Mouse (Mus musculus): Measurements from ENCODE around the gene Ehd2. TPM values are rescaled to one million over a fixed set of nuclear protein-coding genes. Genes with fewer than 3 reads are reported as not detected.

Ehd2 gene
- polyA plus RNA-seq, 1 experiment = 9.7 TPM

- DNase-seq (ENCODE audit: low read depth) = no peak
- TF ChIP-seq POLR2A (IDR thresholded peaks at IDR 0.05; ENCODE audit: borderline replicate concordance, extremely low read depth, insufficient read depth, insufficient read length, poor library complexity, severe bottlenecking) (no peak), CTCF (IDR thresholded peaks at IDR 0.05; ENCODE audit: borderline replicate concordance, extremely low read depth, insufficient read depth, insufficient read length) (no peak)
Observed at GRCm38 (mm10) chr7:15944311-15944710, 23.1 kb downstream of the Ehd2 start.

- no peak for TF ChIP-seq CTCF (IDR thresholded peaks at IDR 0.05; ENCODE audit: borderline replicate concordance, extremely low read depth, insufficient read depth, insufficient read length)
- TF ChIP-seq POLR2A (IDR thresholded peaks at IDR 0.05; ENCODE audit: borderline replicate concordance, extremely low read depth, insufficient read depth, insufficient read length, poor library complexity, severe bottlenecking) = no peak
Observed at GRCm38 (mm10) chr7:15938621-15939020, 28.7 kb downstream of the Ehd2 start.

DNA sequence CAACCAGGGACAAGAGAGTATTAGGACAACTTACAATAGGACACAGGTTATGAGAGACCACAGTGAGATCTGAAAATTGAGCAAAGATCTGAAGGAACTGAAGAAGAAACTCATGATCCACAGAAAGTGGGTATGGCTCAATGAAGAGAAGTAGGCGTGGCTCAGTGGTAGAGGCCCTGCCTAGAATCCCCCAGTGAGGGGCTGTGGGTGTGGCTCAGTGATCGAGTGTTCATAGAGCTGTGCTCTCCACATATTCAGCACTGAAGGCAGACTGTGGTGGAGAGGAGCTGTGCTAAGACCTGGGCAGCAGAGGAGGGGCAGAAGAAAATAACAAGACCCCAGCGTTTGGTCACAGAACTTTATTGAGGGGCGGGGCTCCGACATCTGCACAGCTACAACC lies 29.9 kb downstream of the Ehd2 start:
- no peak for TF ChIP-seq POLR2A (IDR thresholded peaks at IDR 0.05; ENCODE audit: borderline replicate concordance, extremely low read depth, insufficient read depth, insufficient read length, poor library complexity, severe bottlenecking)
- TF ChIP-seq CTCF (IDR thresholded peaks at IDR 0.05; ENCODE audit: borderline replicate concordance, extremely low read depth, insufficient read depth, insufficient read length) = no peak
- DNase-seq (ENCODE audit: low read depth) = no peak

More at GRCm38 (mm10) chr7:15938621-15939020, 28.7 kb downstream of the Ehd2 start:
- DNase-seq (ENCODE audit: low read depth) = no peak

GRCm38 (mm10) chr7:15933437-15934359 lies 33.7 kb downstream of the Ehd2 start:
- TF ChIP-seq CTCF (IDR thresholded peaks at IDR 0.05; ENCODE audit: borderline replicate concordance, extremely low read depth, insufficient read depth, insufficient read length) (no peak), POLR2A (IDR thresholded peaks at IDR 0.05; ENCODE audit: borderline replicate concordance, extremely low read depth, insufficient read depth, insufficient read length, poor library complexity, severe bottlenecking) (no peak)
- no peak for DNase-seq (ENCODE audit: low read depth)

DNA sequence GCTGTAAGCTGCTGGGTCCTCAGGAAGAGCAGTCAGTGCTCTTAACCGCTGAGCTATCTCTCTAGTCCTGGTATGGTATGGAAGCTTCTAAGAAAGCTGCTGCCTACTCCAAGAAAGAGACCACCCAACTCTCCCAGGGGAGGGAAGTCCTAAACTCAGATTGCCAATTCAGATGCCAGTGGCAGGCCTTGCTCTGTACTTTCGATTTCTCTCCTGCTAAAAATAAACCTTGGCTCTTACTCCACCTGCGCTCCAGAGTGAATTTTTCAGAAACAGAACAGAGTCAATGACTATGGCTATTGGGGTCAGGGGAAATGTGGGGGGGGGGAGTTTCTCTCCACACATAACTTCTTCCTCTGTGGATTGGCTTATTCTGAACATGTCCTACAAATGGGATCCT lies 35.7 kb downstream of the Ehd2 start:
- no peak for DNase-seq (ENCODE audit: low read depth)
- no peak for TF ChIP-seq CTCF (IDR thresholded peaks at IDR 0.05; ENCODE audit: borderline replicate concordance, extremely low read depth, insufficient read depth, insufficient read length)
- TF ChIP-seq POLR2A (IDR thresholded peaks at IDR 0.05; ENCODE audit: borderline replicate concordance, extremely low read depth, insufficient read depth, insufficient read length, poor library complexity, severe bottlenecking) = no peak

- TF ChIP-seq CTCF (IDR thresholded peaks at IDR 0.05; ENCODE audit: borderline replicate concordance, extremely low read depth, insufficient read depth, insufficient read length) = peak; percentile 4; the same call in 1 of the 2 replicates
- TF ChIP-seq POLR2A (IDR thresholded peaks at IDR 0.05; ENCODE audit: borderline replicate concordance, extremely low read depth, insufficient read depth, insufficient read length, poor library complexity, severe bottlenecking) = no peak
- no peak for DNase-seq (ENCODE audit: low read depth)
Observed at GRCm38 (mm10) chr7:15930543-15930942, 36.8 kb downstream of the Ehd2 start.

DNA sequence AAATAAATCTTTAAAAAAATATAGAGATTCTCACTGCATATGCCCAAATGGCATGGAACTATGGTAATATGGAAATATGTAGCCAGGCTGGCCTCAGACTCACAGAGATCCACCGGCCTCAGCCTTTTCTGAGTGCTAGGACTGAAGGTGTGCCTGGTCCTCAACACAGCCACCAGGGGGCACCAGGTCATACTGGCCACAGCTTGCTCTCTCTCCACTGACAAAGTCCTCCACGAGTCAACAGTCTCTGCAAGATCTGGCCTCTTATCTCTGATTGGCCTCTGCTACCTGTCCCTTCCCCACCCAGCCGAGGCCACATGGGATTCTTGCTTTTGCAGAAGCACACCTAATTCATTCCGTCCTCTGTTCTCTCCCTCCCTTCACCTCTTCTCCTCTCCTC lies 37.5 kb downstream of the Ehd2 start:
- TF ChIP-seq CTCF (IDR thresholded peaks at IDR 0.05; ENCODE audit: borderline replicate concordance, extremely low read depth, insufficient read depth, insufficient read length) (peak; percentile 59), POLR2A (IDR thresholded peaks at IDR 0.05; ENCODE audit: borderline replicate concordance, extremely low read depth, insufficient read depth, insufficient read length, poor library complexity, severe bottlenecking) (no peak)
- no peak for DNase-seq (ENCODE audit: low read depth)

DNA sequence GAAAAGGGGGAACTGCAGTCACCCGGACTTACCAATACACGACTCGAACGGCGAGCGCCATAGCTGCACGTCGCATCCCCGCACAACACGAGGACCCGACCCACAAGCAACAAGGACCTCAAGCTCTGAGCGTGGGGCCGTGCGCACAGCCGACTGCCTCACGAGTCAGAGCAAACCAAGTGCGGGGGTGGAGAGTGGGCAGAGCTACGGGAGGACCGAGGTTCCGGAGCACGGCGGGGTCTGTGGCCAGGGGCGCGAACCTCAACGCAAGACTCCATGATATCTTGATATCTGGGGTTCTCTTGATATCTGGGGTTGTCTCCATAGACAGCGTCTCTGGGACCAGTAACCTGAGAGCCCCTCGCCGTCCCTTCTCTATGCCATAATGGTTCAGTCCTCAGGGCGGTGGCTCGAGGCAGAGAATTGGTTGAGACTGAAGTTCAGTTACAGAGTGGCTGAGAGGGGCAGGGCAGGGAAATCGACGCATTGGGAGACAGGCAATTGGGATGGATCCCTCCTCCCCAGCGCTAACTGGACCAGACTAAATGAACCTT lies 45.1 kb downstream of the Ehd2 start, which contains the start of gene Selenow:
Selenow (minus strand) TSS at position 183 of the 554 bp plus-strand sequence.
- DNase-seq (ENCODE audit: low read depth) = peak; percentile 98
- TF ChIP-seq POLR2A (IDR thresholded peaks at IDR 0.05; ENCODE audit: borderline replicate concordance, extremely low read depth, insufficient read depth, insufficient read length, poor library complexity, severe bottlenecking) (peak; percentile 78; the same call in 1 of the 2 replicates), CTCF (IDR thresholded peaks at IDR 0.05; ENCODE audit: borderline replicate concordance, extremely low read depth, insufficient read depth, insufficient read length) (no peak)

DNA sequence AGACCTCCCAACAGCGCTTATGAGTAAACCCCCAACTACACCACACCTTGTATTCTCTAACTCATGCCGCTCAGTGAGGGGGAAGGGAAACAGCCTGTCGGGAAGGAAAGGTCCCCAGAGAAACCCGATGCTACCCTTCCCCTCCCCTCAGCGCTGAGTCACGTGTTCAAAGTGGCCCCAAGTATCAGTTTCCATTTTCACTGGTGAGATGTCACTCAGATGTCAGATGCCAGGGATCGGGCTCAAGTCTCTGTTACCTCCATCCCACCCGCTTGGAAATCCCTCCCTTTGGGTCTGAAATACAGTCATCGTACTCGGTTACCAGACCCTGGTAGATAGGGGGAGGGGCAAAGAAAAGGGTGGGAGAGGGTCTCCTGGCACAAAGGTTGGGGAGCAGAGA lies 45.6 kb downstream of the Ehd2 start:
- DNase-seq (ENCODE audit: low read depth) = peak; percentile 81
- TF ChIP-seq POLR2A (IDR thresholded peaks at IDR 0.05; ENCODE audit: borderline replicate concordance, extremely low read depth, insufficient read depth, insufficient read length, poor library complexity, severe bottlenecking) = no peak
- no peak for TF ChIP-seq CTCF (IDR thresholded peaks at IDR 0.05; ENCODE audit: borderline replicate concordance, extremely low read depth, insufficient read depth, insufficient read length)

DNA sequence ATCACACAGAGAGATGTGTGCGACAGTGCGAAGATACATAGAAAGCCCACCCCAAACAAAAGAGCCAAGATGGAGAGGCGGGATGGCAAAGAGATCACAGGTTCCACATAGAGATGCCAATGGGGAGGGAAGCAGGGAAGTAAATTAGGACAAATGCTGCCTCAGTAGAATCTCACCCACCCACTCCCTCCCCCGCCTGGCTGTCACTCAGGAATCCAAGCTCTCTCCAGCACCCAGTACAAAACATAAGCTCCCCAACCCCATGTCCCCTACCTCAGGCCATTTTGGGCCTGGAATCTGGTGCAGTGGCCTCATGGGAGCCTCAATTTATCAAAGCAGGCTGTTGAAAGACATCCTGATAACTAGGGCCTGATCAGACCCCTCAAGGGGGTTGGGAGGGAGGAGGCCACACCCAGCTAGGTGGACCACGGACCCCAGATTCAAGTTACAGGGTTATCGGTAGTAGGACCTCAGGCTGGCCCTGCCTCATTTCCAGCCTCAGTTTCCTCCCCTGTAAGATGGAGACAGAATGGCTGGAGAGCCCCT lies 46.6 kb downstream of the Ehd2 start:
- no peak for TF ChIP-seq POLR2A (IDR thresholded peaks at IDR 0.05; ENCODE audit: borderline replicate concordance, extremely low read depth, insufficient read depth, insufficient read length, poor library complexity, severe bottlenecking)
- TF ChIP-seq CTCF (IDR thresholded peaks at IDR 0.05; ENCODE audit: borderline replicate concordance, extremely low read depth, insufficient read depth, insufficient read length) = no peak
- no peak for DNase-seq (ENCODE audit: low read depth)

DNA sequence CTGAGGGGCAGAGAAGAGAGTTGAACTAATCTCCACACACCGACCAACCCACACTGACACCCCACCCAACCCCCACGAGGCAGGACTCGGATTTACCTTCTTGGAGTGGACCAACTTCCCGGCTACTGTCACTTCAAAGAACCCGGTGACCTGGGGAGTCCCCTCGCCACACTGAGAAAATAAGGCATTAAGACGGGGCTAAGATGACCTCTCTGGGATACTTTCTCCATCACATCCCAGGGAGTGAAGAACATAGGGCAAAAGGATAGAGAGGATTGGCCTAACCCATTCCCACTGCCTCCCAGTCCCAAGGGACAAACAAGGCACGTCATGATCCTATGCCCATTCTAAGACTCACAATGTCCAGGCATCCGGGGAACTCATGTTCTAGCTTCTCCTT lies 47.4 kb downstream of the Ehd2 start:
- no peak for TF ChIP-seq CTCF (IDR thresholded peaks at IDR 0.05; ENCODE audit: borderline replicate concordance, extremely low read depth, insufficient read depth, insufficient read length)
- TF ChIP-seq POLR2A (IDR thresholded peaks at IDR 0.05; ENCODE audit: borderline replicate concordance, extremely low read depth, insufficient read depth, insufficient read length, poor library complexity, severe bottlenecking) = no peak
- DNase-seq (ENCODE audit: low read depth) = no peak
